ENCODE assay signal across 8 mouse cellular contexts in genomic region chr7:120836361-120836760, GRCm38 (mm10). TPM values are rescaled to one million over a fixed set of nuclear protein-coding genes. Genes with fewer than 3 reads are reported as not detected.
DNase-seq lines count a peak whose midpoint lies in the region; ATAC-seq lines count a peak whose summit lies in the region.

No protein-coding gene starts in this region.

- H3K9ac ChIP-seq in heart, embryonic 13.5 days: peak overlapping the region; percentile 82
- H3K9ac ChIP-seq in forebrain, embryonic 16.5 days (replicated peaks; ENCODE audit: low read depth, low read length): peak overlapping the region; percentile 55
- peak overlapping the region; percentile 78 for H3K9ac ChIP-seq in liver, embryonic 13.5 days

- no peak for ATAC-seq in heart, embryonic 13.5 days (ENCODE audit: extremely low read depth, insufficient number of reproducible peaks, low FRiP score, low TSS enrichment)
- no peak for ATAC-seq in forebrain, embryonic 16.5 days
- no peak for ATAC-seq in liver, embryonic 13.5 days (ENCODE audit: low read depth)

- H3K27ac ChIP-seq in heart, embryonic 13.5 days (replicated peaks): 0 out of 2 replicates have a peak overlapping the region, but pooled peaks have one; percentile 10
- H3K27ac ChIP-seq in forebrain, embryonic 16.5 days (ENCODE audit: low read length): peak overlapping the region; percentile 64
- H3K27ac ChIP-seq in liver, embryonic 13.5 days: peak overlapping the region; percentile 82

- no peak for DNase-seq in heart, postnatal 4 days
- peak; percentile 55 for DNase-seq in NIH3T3 (ENCODE audit: low read depth)
- peak; percentile 36 for DNase-seq in liver, embryonic 13.5 days
- DNase-seq in splenic B cell, adult 2 months (ENCODE audit: low read depth, low spot score): peak; percentile 54
- DNase-seq in thymus, postnatal 10 days (ENCODE audit: low spot score in 2 of 2): no peak
- no peak for DNase-seq in left cerebral cortex, adult 11 months (ENCODE audit: low spot score)

- H3K27me3 ChIP-seq in heart, embryonic 13.5 days (replicated peaks): peaks cover 9% of the 10 kb centered on the region; the same call in 1 of the 2 replicates
- H3K27me3 ChIP-seq in forebrain, embryonic 16.5 days (replicated peaks; ENCODE audit: control insufficient read depth, insufficient read depth, low read length): peaks cover 2% of the 10 kb centered on the region; the same call in 1 of the 2 replicates
- peaks cover 4% of the 10 kb centered on the region; the same call in 1 of the 2 replicates for H3K27me3 ChIP-seq in liver, embryonic 13.5 days
- no peaks in the 10 kb centered on the region for H3K27me3 ChIP-seq in splenic B cell, adult 2 months (ENCODE audit: control insufficient read depth, insufficient read depth, low read length, poor library complexity, severe bottlenecking)

- H3K4me2 ChIP-seq in heart, embryonic 13.5 days: peak overlapping the region; percentile 76
- peak overlapping the region; percentile 59 for H3K4me2 ChIP-seq in forebrain, embryonic 16.5 days (ENCODE audit: low read length)
- peak overlapping the region; percentile 74 for H3K4me2 ChIP-seq in liver, embryonic 13.5 days

- peak overlapping the region; percentile 66 for H3K4me3 ChIP-seq in heart, embryonic 13.5 days
- H3K4me3 ChIP-seq in forebrain, embryonic 16.5 days (replicated peaks; ENCODE audit: low read length): peak overlapping the region; percentile 51
- H3K4me3 ChIP-seq in liver, embryonic 13.5 days (replicated peaks): peak overlapping the region; percentile 74

- H3K9me3 ChIP-seq in heart, embryonic 13.5 days: no peaks in the 10 kb centered on the region
- no peaks in the 10 kb centered on the region for H3K9me3 ChIP-seq in forebrain, embryonic 16.5 days (ENCODE audit: control insufficient read depth, low read length)
- no peaks in the 10 kb centered on the region for H3K9me3 ChIP-seq in liver, embryonic 13.5 days (replicated peaks)

- H3K4me1 ChIP-seq in heart, embryonic 13.5 days: peaks cover 15% of the 10 kb centered on the region
- peaks cover 7% of the 10 kb centered on the region for H3K4me1 ChIP-seq in forebrain, embryonic 16.5 days (replicated peaks; ENCODE audit: control insufficient read depth, insufficient read depth, low read length)
- H3K4me1 ChIP-seq in liver, embryonic 13.5 days (replicated peaks): peaks cover 57% of the 10 kb centered on the region

- no peaks in the 10 kb centered on the region for H3K36me3 ChIP-seq in heart, embryonic 13.5 days
- H3K36me3 ChIP-seq in forebrain, embryonic 16.5 days (ENCODE audit: control insufficient read depth, insufficient read depth): no peaks in the 10 kb centered on the region
- H3K36me3 ChIP-seq in liver, embryonic 13.5 days: no peaks in the 10 kb centered on the region
- no peaks in the 10 kb centered on the region for H3K36me3 ChIP-seq in splenic B cell, adult 2 months (ENCODE audit: control insufficient read depth, insufficient read depth, low read length, poor library complexity, severe bottlenecking)

- 8% methylated on average over 12 of the region's 12 CpGs for WGBS in heart, embryonic 13.5 days
- WGBS in forebrain, embryonic 16.5 days: 3% methylated on average over 12 of the region's 12 CpGs
- 6% methylated on average over 12 of the region's 12 CpGs for WGBS in liver, embryonic 13.5 days (ENCODE audit: insufficient replicate concordance)

RNA-seq across cellular contexts. Expression of gene Eef2k, which starts 6.3 kb away (rescaled TPM):
- 16.3 and 16.9 TPM in 2 replicates for polyA plus RNA-seq in heart, embryonic 13.5 days (2015; fragmentation: Nextera tagmentation; extraction: Ambion mirVana)
- total RNA-seq in heart, postnatal 4 days (2021): 10 to 100 TPM; 36.9 to 38.0 TPM
- 38.9 and 40.3 TPM in 2 replicates for polyA plus RNA-seq in forebrain, embryonic 16.5 days (2015; fragmentation: Nextera tagmentation; extraction: Ambion mirVana)
- 42.2 and 44.2 TPM in 2 replicates for polyA plus RNA-seq in liver, embryonic 13.5 days (2015; fragmentation: Nextera tagmentation; extraction: Ambion mirVana)

RNA-seq across cellular contexts. Expression of gene Gm5737, which starts 24.2 kb away (rescaled TPM):
- polyA plus RNA-seq in heart, embryonic 13.5 days (2015; fragmentation: Nextera tagmentation; extraction: Ambion mirVana): not detected in 2 replicates
- not detected for total RNA-seq in heart, postnatal 4 days (2021)
- polyA plus RNA-seq in forebrain, embryonic 16.5 days (2015; fragmentation: Nextera tagmentation; extraction: Ambion mirVana): not detected in 2 replicates
- polyA plus RNA-seq in liver, embryonic 13.5 days (2015; fragmentation: Nextera tagmentation; extraction: Ambion mirVana): not detected in 2 replicates

Comparison
In these comparisons a context has a peak if more than half of its experiments do, and no peak if none do; other contexts are left out.
1. H3K27ac ChIP-seq: peak in every context shown above with its lines; median percentile 82 in liver, embryonic 13.5 days; 64 in forebrain, embryonic 16.5 days; 10 in heart, embryonic 13.5 days.
2. DNase-seq: peak in NIH3T3 (single experiment), liver, embryonic 13.5 days (single experiment) and splenic B cell, adult 2 months (single experiment); none in heart, postnatal 4 days (single experiment), thymus, postnatal 10 days (0 of 2) and left cerebral cortex, adult 11 months (single experiment).
3. Peak in every context shown above with its lines, with median percentiles within 50 percentile points of each other: H3K4me2 ChIP-seq, H3K4me3 ChIP-seq and H3K9ac ChIP-seq.